Mouse (Mus musculus) intestine, embryonic 14.5 days (tissue): ENCODE results near the gene Cdh1. TPM values are rescaled to one million over a fixed set of nuclear protein-coding genes. Genes with fewer than 3 reads are reported as not detected.
A peak's percentile ranks its signal among the peaks of the same experiment; 100 is the strongest.

Experiments
- ATAC-seq: fragments of 200-750 bp; cut with Nextera tagmentation; replicated peaks from 2 replicates; pipeline ENCODE4 v1.8.0; 2017; ENCODE audit warnings: low read depth, moderate number of reproducible peaks, moderate TSS enrichment, moderate library complexity; ENCODE audit not compliant: low FRiP score, low TSS enrichment
- DNase-seq: peaks from one replicate; pipeline ENCODE4 v3.0.0-alpha.2; 2018; ENCODE audit warnings: low spot score
- H3K27ac ChIP-seq: fragments of 300-500 bp; sonication (generic); 2 replicates; pipeline ENCODE4 v1.5.1; 2014; ENCODE audit warnings: low read depth, mild to moderate bottlenecking, control low read depth
- H3K27me3 ChIP-seq: fragments of 300-500 bp; sonication (generic); replicated peaks from 2 replicates; pipeline ENCODE4 v1.6.1; 2014; ENCODE audit warnings: low read length, control low read depth; ENCODE audit not compliant: control insufficient read depth, insufficient read depth
- H3K36me3 ChIP-seq: fragments of 300-500 bp; sonication (generic); 2 replicates; pipeline ENCODE4 v1.6.1; 2014; ENCODE audit warnings: low read length, control low read depth; ENCODE audit not compliant: control insufficient read depth, insufficient read depth
- H3K4me1 ChIP-seq: fragments of 300-500 bp; sonication (generic); replicated peaks from 2 replicates; pipeline ENCODE4 v1.6.1; 2014; ENCODE audit warnings: low read length, control low read depth, mixed read lengths; ENCODE audit not compliant: control insufficient read depth, insufficient read depth
- H3K4me2 ChIP-seq: fragments of 300-500 bp; sonication (generic); 2 replicates; pipeline ENCODE4 v1.6.1; 2014; ENCODE audit warnings: low read length
- H3K4me3 ChIP-seq: fragments of 300-500 bp; sonication (generic); 2 replicates; pipeline ENCODE4 v1.5.1; 2014; ENCODE audit warnings: low read depth, low read length, control low read depth, mixed read lengths
- H3K9ac ChIP-seq: fragments of 300-500 bp; sonication (generic); 2 replicates; pipeline ENCODE4 v1.6.1; 2014; ENCODE audit warnings: mild to moderate bottlenecking, low read length
- H3K9me3 ChIP-seq: fragments of 300-500 bp; sonication (generic); 2 replicates; pipeline ENCODE4 v1.6.1; 2016; ENCODE audit warnings: low read length, control low read depth; ENCODE audit not compliant: control insufficient read depth
- WGBS: fragments of 180-500 bp; shearing (Covaris S2); extraction: QIAGEN DNeasy Blood & Tissue Kit; methylation state at CpG from one replicate; pipeline ENCODE4 v1.1.7; 2014; 5-methylcytosine and 5-hydroxymethylcytosine counted together
- polyA plus RNA-seq: library from polyadenylated mRNA; unstranded; fragments of >200 nt; fragmentation: Nextera tagmentation; extraction: Ambion mirVana; gene quantifications from 2 replicates; pipeline ENCODE4 v1.2.1, GENCODE M21; 2014

The Cdh1 gene
- polyA plus RNA-seq, 1 experiment from 2014 or later: 152 TPM

DNA sequence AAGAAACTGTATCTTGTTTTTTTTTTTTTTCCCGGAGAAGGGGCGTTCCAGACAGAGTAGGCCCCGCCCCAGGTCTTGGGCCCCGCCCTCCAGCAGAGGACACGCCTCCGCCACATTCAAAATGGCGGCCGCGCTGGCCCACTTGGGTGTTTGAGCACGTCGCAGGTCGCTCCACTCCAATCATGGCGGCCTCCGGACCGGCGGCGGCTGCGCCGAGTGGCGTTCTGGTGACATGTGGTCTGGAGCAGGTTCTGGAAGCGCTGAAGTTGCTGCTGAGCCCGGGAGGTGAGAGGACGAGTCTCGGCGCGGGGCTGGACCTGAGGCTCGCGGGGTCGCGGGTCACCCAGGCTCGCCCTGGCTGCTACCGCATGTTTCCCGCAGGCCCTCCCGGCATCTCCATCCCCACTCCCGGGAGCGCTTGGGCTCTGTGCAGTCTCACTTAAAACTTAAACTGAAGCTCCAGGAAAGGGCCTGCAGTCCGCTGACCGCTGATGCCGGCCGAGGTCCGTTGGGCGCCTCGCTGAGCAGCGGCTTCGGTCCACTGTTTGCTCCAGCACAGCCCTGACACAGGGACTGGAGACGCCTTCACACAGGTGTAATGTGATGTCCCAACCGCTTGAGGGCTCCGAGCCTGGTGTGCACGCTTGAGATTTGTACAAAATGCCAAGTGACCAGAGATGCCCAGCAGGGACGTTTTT, 80.0 kb downstream of the Cdh1 start, which contains the start of gene Tango6:
Gene Tango6, plus strand, starts transcription at position 98 of the 698 bp plus-strand sequence.
- WGBS: under 1% methylated on average over 50 of the region's 50 CpGs
- Histone ChIP-seq H3K36me3 (no peaks in the 10 kb centered on the region), H3K9ac (peak within 1 kb of the TSS; percentile 91), H3K27ac (peak within 1 kb of the TSS; percentile 97), H3K4me2 (peak within 1 kb of the TSS; percentile 52), H3K4me3 (peak within 1 kb of the TSS; percentile 78), H3K9me3 (no peaks in the 10 kb centered on the region), H3K4me1 (peaks cover 3% of the 10 kb centered on the region; the same call in 1 of the 2 replicates), H3K27me3 (no peaks in the 10 kb centered on the region)
- ATAC-seq (peak; percentile 94), DNase-seq (peak; percentile 98)

DNA sequence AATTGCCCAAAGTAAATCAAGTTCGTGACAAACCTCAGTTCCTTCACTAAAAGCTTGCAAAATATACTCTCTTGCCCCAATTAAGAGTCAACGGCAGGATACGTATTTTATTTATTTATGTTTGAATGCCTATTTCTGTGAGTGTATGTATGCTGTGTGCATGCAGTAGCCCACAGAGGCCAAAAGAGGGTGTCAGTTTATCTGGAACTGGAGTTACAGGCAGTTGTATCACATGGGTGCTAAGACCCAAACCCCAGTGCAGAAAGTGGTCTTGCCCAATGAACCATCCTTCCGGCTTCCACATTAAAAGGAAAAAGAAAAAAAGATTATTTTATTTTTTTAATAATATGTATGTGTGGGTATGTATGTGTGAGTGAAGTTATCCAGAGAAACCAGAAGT, 81.2 kb downstream of the Cdh1 start:
- no peak for ATAC-seq
- H3K36me3 ChIP-seq: no peaks in the 10 kb centered on the region

DNA sequence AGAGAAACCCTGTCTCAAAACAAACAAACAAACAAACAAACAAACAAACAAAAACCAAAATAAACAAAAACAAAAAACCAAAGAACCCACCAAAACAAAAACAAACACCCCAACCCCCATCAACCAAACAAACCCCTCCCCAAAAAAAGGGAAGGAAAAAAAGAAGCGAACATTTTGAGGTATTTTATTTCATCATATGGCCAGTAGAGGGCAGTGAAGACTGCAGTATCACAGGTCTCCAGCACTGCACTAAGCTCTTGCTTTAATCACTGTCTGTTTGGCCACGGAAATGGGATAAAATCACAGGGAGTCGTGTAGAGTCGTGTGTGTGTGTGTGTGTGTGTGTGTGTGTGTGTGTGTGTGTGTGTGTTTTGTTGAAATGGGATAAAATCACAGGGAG, 84.3 kb downstream of the Cdh1 start:
- H3K4me2 ChIP-seq: no peak overlapping the region
- DNase-seq: no peak

More for the DNA sequence above, 81.2 kb downstream of the Cdh1 start:
- no peaks in the 10 kb centered on the region for H3K27me3 ChIP-seq
- 95% methylated on average over 4 of the region's 4 CpGs for WGBS
- H3K4me3 ChIP-seq: no peak overlapping the region
- no peak overlapping the region for H3K4me2 ChIP-seq
- peaks cover 3% of the 10 kb centered on the region; the same call in 1 of the 2 replicates for H3K4me1 ChIP-seq
- H3K9me3 ChIP-seq: no peaks in the 10 kb centered on the region
- H3K27ac ChIP-seq: no peak overlapping the region
- no peak for DNase-seq
- no peak overlapping the region for H3K9ac ChIP-seq

DNA sequence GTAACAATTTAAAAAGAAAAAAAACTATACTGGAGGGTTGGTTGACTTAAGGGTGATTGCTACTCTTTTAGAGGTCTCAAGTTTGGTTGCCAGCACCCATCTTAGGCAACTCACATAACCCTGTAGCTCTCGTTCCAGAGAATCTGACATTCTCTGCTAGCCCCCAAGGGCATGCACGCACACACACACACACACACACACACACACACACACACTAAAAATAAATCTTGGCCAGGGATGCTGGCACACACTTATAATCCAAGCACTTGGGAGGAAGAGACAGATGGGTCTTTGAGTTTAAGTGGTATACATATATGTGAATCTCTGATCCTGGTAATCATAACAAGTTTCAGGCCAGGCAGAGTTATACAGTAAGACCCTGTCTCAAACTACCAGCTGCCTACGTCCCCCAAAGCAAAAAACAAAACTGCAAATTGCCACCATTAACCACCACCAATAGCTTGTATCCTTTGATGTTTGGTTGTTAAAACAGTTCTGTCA, 94.6 kb downstream of the Cdh1 start:
- Histone ChIP-seq H3K4me1 (no peaks in the 10 kb centered on the region), H3K4me2 (no peak overlapping the region), H3K4me3 (no peak overlapping the region), H3K9ac (no peak overlapping the region), H3K36me3 (peaks cover 66% of the 10 kb centered on the region), H3K27me3 (no peaks in the 10 kb centered on the region), H3K9me3 (no peaks in the 10 kb centered on the region), H3K27ac (no peak overlapping the region)
- ATAC-seq (no peak), DNase-seq (no peak)
- WGBS: 81% methylated on average over 3 of the region's 3 CpGs

More for the DNA sequence above, 84.3 kb downstream of the Cdh1 start:
- Histone ChIP-seq H3K27me3 (no peaks in the 10 kb centered on the region), H3K36me3 (peaks cover 5% of the 10 kb centered on the region), H3K27ac (no peak overlapping the region), H3K4me3 (no peak overlapping the region), H3K9ac (no peak overlapping the region), H3K4me1 (peaks cover 3% of the 10 kb centered on the region; the same call in 1 of the 2 replicates), H3K9me3 (no peaks in the 10 kb centered on the region)
- 3% methylated on average over 4 of the region's 4 CpGs for WGBS
- ATAC-seq: 0 out of 2 replicates have a peak, but pooled peaks have one; percentile 43

DNA sequence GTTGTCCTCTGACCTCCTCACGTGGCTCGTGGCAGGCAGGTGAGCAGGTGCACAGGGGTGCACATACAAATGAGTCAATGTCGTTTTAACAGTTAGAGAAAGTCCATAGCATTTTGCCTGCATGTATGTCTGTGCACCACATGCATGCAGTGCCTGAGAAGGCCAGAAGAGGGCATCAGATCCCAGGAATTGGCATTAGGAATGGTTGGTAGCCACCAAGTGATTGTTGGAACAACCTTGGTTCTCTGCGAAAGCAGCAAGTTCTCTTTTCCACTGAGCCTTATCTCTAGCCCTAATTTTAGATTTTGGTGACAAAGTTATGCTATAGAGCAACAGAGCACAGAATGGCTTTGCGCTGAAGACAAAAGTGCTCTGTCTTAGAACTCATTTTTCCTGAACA, 96.4 kb downstream of the Cdh1 start:
- Histone ChIP-seq H3K27me3 (no peaks in the 10 kb centered on the region), H3K27ac (no peak overlapping the region), H3K9me3 (no peaks in the 10 kb centered on the region), H3K4me2 (no peak overlapping the region), H3K36me3 (peaks cover 57% of the 10 kb centered on the region), H3K4me1 (peaks cover 3% of the 10 kb centered on the region), H3K4me3 (no peak overlapping the region), H3K9ac (no peak overlapping the region)
- ATAC-seq (no peak), DNase-seq (peak; percentile 85)
- WGBS: 71% methylated on average over 5 of the region's 5 CpGs

DNA sequence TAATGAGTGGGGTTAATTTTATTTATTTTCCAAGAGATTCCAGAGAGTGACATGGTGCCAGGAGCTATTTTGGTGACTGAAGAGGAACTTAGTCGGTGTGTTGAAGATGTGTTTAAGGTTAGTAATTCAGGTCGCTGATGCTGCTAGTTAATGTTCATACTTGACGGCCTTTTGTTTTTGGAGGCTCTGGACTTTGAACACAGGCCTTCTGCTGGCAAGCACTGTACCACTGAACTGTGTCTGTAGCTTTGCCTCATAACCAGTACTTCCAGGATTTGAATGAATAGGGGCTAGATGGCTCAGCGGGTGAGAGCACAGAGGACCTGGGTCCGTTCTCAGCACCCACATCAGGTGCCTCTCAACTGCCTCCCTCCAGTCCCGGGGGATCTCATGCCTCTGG, 97.0 kb downstream of the Cdh1 start:
- no peaks in the 10 kb centered on the region for H3K9me3 ChIP-seq
- peaks cover 57% of the 10 kb centered on the region for H3K36me3 ChIP-seq
- H3K27ac ChIP-seq: no peak overlapping the region
- ATAC-seq (no peak), DNase-seq (no peak)
- 94% methylated on average over 6 of the region's 6 CpGs for WGBS
- peaks cover 6% of the 10 kb centered on the region for H3K4me1 ChIP-seq
- no peak overlapping the region for H3K4me2 ChIP-seq
- H3K9ac ChIP-seq: no peak overlapping the region
- H3K4me3 ChIP-seq: no peak overlapping the region
- H3K27me3 ChIP-seq: no peaks in the 10 kb centered on the region

DNA sequence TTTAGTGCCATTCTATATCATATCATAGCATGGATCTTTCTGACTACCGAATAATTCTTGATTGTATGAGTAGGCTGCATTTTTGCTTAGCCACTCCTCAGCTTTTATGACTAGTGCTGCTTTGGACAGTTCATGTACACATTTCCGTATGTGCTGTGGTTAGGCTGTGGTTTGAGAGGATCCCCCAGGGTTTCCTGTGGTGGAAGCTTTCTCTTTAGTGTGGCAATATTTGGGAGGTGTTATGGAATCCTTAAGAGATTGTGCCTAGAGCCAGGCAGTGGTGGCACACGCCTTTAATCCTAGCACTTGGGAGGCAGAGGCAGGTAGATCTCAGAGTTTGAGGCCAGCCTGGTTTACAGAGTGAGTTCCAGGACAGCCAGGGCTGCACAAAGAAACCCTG, 98.2 kb downstream of the Cdh1 start:
- H3K27ac ChIP-seq: no peak overlapping the region
- ATAC-seq: no peak
- H3K4me2 ChIP-seq: no peak overlapping the region
- peaks cover 49% of the 10 kb centered on the region for H3K36me3 ChIP-seq
- DNase-seq: no peak
- 88% methylated on average over 3 of the region's 3 CpGs for WGBS
- H3K4me3 ChIP-seq: no peak overlapping the region
- peaks cover 12% of the 10 kb centered on the region for H3K4me1 ChIP-seq
- H3K27me3 ChIP-seq: no peaks in the 10 kb centered on the region
- H3K9me3 ChIP-seq: no peaks in the 10 kb centered on the region
- H3K9ac ChIP-seq: no peak overlapping the region

DNA sequence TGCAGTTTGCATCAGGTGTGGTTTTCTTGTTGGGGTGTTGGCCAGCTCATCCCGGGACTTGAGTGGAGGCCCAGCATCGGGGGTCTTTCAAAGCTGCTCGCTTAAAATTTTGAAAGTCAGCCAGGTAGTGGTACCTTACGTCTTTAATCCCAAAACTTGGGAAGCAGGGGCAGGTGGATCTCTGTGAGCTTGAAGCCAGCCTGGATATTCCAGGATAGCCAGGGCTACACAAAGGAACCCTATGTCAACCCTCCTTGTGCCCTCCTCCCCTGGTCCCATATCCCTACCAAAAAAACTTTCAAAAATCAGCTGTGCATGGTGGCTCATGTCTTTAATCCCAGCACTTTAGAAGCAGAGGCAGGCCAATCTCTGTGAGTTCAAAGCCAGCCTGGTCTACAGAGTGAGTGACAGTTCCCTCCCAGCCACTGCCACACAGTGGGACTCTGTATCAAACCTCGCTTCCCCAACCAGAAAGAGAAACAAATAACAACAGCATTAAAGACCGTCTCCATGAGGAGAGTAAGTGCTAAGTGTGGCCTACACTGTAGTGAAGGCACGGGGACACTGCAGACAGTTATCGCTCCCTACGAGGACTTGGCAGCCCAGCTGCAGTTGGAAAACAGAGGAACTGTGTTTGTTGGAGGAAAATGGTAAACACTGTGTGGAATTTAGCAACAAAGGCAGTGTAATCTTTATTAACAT, 101.2 kb downstream of the Cdh1 start:
- H3K9me3 ChIP-seq: no peaks in the 10 kb centered on the region
- peak overlapping the region; percentile 89 for H3K27ac ChIP-seq
- WGBS: 62% methylated on average over 9 of the region's 9 CpGs
- peaks cover 23% of the 10 kb centered on the region for H3K36me3 ChIP-seq
- DNase-seq: no peak
- no peaks in the 10 kb centered on the region for H3K27me3 ChIP-seq
- no peak overlapping the region for H3K9ac ChIP-seq
- H3K4me2 ChIP-seq: no peak overlapping the region
- H3K4me3 ChIP-seq: no peak overlapping the region
- peaks cover 12% of the 10 kb centered on the region for H3K4me1 ChIP-seq
- peak; percentile 24; the same call in 1 of the 2 replicates for ATAC-seq
